Mouse (Mus musculus): Measurements from ENCODE around the gene Olfr133.
"Not testable (repeated sequence)": the region's sequence is repeated elsewhere in the genome, so short reads cannot be mapped to it uniquely, and the experiment has no call there.

The Olfr133 gene

GRCm38 (mm10) chr17:38144981-38145380, at the start of gene Olfr133:
TSS of gene Olfr133 (plus strand) at chr17:38145281.
- no peak for DNase-seq (ENCODE audit: low spot score in 2 of 2)

- DNase-seq (ENCODE audit: low spot score in 2 of 2) = not testable (repeated sequence)
Observed at GRCm38 (mm10) chr17:38124199-38124598, 20.9 kb upstream of the Olfr133 start.

- DNase-seq (ENCODE audit: low spot score in 2 of 2) = not testable (repeated sequence)
Observed at GRCm38 (mm10) chr17:38125371-38125770, 19.7 kb upstream of the Olfr133 start.

- no peak for DNase-seq (ENCODE audit: low spot score in 2 of 2)
Observed at GRCm38 (mm10) chr17:38134426-38134825, 10.7 kb upstream of the Olfr133 start, which contains the start of gene Olfr132. TSS of gene Olfr132 (minus strand) at chr17:38134526.

GRCm38 (mm10) chr17:38171088-38171487, 26.0 kb downstream of the Olfr133 start, which contains the start of gene Olfr134:
TSS of gene Olfr134 (plus strand) at chr17:38171388.
- no peak for DNase-seq (ENCODE audit: low spot score in 2 of 2)
